Mouse (Mus musculus) layer of hippocampus, adult 9-11 months (tissue): ENCODE data around the gene H2-DMa.
A peak's percentile ranks its signal among the peaks of the same experiment; 100 is the strongest.

Experiments used
- DNase-seq: peaks from one replicate; pipeline ENCODE4 v3.0.0; 2022

Gene H2-DMa

DNA sequence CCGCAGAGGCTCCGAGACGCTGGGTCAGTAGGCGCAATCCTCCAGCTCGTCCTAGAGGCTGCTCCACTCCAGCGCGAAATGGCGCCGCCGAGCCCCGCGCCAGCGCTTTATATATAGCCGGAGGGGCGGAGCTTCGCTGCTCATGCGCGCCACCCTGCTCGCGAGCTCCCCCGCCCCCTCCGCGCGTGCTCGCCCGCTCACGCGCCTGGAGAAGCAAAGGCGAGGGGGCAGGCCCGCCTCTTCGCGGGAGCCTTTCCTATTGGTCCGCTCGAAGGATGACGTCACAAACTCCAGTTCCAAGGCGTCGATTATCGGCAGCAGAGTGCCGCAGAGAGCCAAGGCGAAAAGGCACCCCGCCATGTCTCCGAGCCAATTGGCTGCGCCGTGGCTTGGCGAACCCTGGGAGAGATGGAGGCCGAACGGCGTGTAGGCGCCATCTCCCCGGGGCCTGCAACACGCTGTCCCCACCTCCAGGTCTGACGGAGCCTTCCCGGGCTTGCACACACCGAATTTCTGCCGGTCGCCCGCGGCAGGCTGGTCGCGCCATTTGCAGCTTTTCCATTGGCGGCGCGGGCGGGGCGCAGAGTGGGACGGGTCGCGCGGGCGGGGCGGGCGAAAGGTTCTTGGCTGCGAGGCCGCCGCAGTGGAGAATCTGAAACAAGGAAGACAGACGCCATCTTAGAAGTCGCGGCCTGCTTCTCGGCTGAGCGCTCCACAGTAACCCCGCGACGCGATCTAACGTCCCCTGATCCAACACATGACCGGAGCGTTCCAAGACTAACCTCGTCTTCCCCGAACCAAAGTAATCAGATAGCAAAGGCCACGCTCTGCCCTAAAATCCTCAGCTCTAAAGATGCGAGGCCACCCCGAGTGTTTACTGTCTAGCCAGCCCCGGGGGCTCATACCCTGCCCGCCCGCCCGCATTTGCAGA lies at the start of gene H2-DMa:
Gene H2-DMa (plus strand): TSS at position 293 of the 931 bp plus-strand sequence.
- peak; percentile 99 for DNase-seq

GRCm38 (mm10) chr17:34072091-34072490 lies 47.2 kb upstream of the H2-DMa start:
- no peak for DNase-seq

DNA sequence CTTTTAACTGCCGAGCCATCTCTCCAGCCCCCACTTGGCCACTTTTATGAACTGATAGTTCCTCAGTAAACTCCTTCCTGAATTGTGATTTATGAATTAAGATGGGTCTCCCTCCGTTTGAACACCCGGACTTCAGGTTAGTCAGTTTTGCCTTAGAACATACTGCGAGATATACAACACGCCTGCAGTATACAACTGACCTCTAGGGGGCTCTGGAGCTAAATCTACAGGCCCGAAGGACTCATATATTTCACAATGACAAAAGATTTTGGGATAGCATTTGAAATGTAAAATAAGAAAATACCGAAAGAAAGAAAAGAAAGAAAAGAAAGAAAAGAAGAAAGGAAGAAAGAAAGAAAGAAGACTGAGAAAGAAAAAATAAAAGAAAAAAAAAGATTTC lies 44.1 kb upstream of the H2-DMa start:
- DNase-seq, result peak; percentile 68

- DNase-seq, result peak; percentile 52
Observed at GRCm38 (mm10) chr17:34077549-34077948, 41.8 kb upstream of the H2-DMa start.

DNA sequence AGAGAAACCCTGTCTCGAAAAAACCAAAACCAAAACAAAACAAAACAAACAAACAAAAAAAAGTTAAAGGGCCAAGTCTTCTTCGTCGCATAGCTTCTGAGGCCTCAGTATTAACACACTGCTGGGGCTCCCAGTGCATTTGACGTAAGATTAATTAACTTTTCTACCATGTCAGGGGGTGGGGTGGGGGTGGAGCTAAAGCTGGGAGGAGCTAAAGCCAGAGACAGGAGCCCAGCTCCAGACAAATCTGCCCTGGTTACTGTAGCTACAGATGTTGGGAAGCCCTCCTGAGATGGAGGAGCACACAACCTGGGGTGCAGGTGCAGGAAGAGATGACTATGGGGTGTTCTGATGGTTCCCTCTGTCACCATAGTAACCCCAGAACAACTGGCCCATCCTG lies 41.2 kb upstream of the H2-DMa start:
- DNase-seq, result no peak

- no peak for DNase-seq
Observed at GRCm38 (mm10) chr17:34079002-34079401, 40.3 kb upstream of the H2-DMa start.

DNA sequence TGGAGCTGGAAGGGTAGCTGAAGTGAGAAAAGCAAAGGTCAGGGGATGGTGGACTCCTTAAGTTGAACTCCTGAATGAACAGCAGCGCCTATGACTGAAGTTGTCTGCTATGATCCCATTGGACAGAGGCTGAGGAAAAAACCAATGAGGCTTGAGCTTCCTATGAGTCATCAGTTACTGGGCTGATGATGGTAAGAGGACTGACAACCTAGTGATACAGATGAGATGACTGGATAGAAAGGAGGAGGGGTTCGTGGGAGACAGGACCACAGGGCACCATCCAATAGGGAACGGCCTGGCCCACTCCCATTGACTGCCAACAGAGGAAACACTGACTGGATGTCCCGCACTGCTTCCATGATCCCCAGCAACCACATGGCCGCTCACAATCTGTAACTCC lies 39.7 kb upstream of the H2-DMa start:
- DNase-seq, result peak; percentile 65

DNA sequence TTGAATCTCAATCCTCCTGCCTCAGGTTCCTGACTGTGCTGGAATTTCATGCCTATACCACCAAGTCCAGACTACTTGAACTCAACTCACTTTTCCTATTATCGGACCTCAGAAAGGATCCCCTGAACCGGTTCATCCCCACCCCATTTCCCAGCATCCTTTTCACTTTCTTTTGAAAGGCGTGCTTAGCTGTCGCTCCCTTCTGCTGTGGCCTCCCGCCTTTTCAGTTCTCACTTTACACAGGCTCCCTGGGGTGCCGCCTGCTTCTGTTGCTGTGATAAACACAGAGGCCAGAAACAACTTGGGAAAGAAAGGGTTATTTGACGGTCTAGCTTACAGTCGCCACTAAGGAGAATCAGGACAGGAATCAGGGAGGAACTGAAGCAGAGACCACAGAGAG lies 36.2 kb upstream of the H2-DMa start:
- no peak for DNase-seq

DNA sequence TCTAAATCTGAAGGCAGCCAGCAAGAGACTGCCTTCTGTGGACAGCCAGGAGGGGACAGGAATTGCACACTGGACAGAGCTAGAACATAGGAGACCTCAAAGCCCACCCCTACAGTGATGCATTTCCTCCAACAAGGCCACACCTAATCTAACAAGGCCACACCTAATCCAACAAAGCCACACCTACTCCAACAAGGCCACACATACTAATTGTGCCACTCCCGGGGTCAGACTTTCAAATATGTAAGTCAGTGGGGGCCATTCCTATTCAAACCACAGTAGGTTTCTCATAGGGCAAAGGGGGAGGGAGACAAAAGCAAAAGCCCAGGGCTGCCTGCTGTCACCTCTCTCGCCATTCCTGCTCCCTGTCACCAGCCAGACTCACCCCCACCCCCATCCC lies 32.0 kb upstream of the H2-DMa start:
- no peak for DNase-seq

GRCm38 (mm10) chr17:34088124-34088523 lies 31.2 kb upstream of the H2-DMa start:
- DNase-seq, result no peak

DNA sequence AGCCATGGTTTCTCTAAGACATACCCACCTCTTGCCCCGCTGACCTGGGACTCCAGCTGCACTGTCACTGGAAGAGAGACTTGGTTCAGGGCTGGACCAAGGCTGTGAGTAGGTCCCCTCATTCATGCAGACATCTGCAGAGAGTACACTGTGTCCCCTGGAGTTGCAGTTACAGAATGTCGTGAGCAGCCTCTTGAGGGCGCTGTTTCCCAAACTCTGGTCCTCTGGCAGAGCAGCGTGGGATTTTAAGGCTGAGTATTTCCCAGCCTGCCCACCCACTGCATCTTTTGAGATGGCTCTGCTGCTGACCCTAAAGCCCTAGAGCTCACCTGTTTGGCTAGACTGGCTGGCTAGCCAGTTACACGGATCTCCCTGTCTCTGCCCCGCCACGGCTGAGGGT lies 28.4 kb upstream of the H2-DMa start:
- no peak for DNase-seq

- no peak for DNase-seq
Observed at GRCm38 (mm10) chr17:34092197-34092875, 27.0 kb upstream of the H2-DMa start, which contains the start of gene H2-Oa. TSS of gene H2-Oa (plus strand) at chr17:34092340.

- DNase-seq, result no peak
Observed at GRCm38 (mm10) chr17:34093199-34093874, 26.0 kb upstream of the H2-DMa start.

DNA sequence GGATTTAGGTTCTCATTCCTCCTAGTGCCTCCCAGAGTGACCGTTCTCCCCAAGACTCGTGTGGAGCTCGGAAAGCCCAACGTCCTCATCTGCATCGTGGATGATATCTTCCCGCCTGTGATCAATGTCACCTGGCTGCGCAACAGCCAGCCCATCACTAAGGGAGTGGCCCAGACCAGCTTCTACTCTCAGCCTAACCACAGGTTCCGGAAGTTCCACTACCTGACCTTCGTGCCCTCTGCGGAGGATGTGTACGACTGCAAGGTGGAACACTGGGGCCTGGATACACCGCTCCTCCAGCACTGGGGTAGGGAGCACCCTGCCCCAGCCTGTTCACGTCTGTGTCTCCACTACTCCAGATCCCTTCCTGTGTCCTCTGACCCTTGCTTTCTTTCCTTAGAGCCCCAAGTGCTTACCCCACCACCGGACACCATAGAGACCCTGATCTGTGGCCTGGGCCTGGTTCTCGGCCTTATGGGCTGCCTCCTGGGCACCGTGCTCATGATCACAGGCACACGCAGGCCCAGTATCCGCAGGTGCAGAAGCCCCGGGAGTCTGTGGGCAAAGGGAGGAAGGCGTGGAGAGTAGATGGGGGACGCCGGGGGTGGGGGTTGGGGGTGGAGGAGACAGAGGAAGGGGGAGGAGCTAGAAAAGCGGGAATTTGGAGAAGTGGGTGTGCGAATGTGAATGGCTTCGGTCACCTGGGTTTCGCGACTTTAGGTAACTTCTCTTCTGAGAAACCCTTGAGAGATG lies 24.9 kb upstream of the H2-DMa start:
- DNase-seq, result no peak

GRCm38 (mm10) chr17:34096497-34097010 lies 22.8 kb upstream of the H2-DMa start:
- DNase-seq, result no peak

DNA sequence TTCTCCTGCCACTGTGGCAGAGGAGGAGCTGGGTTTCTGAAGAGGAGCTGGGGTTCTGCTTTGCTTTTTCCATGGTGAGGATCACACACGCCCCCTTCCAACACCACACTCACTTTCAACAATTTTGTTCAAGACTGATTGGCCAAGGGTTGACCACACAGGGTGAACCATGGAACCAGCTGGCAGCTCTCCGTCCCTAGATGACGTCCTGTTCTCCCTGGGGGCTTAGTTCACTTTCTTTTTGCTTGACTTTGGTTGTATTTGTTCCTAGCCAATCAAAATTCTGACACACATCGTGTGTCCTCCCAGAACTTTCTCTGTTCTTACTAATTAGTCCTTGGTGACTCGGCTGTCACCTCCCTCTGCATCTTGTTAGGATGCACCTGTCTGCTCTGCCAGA lies 22.1 kb upstream of the H2-DMa start:
- no peak for DNase-seq

- no peak for DNase-seq
Observed at GRCm38 (mm10) chr17:34098709-34099479, 20.4 kb upstream of the H2-DMa start.

- DNase-seq, result no peak
Observed at GRCm38 (mm10) chr17:34099531-34099930, 19.8 kb upstream of the H2-DMa start.

DNA sequence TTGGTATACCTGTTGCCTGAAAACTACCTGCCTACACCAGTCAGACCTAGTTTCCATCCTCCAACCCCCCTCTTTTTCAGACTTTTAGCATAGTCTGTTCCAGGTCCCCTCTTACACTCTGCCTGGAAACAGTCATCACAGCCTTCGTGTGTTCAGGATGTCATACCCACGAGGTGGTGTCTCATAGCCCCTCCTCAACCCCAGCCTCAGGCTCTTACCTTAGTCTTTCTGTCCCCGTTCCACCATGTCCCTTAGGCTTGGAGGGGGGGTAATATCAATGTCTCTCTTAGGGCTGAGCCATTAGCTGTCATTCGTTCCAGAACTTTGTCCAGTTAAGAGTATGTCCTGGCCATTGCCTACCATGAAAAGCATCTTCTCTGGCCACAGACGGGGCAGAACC lies 18.2 kb upstream of the H2-DMa start:
- DNase-seq, result no peak

- peak; percentile 91 for DNase-seq
Observed at GRCm38 (mm10) chr17:34101604-34102032, 17.7 kb upstream of the H2-DMa start.

DNA sequence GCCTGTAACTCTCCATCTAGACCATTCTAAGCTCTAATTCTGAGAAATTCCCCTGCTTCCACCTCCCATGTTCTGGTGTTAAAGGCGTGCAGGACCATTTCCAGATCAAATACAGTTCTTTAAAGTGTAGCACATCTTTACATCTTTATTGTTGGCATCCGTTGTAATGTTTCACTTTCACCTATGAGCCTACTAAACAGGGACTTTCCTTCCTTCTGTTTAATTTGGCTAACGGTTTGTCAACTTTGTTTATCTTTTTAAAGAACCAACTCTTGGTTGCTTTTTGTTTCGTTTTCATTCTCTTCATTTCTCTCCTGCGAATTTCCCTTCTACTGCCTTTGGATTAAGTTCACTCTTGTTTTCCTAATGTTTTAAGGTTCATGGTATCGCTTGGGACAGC lies 16.5 kb upstream of the H2-DMa start:
- no peak for DNase-seq

GRCm38 (mm10) chr17:34104804-34105203 lies 14.5 kb upstream of the H2-DMa start:
- DNase-seq, result no peak
